Mouse (Mus musculus): Measurements from ENCODE around the gene Tas1r2. TPM values are rescaled to one million over a fixed set of nuclear protein-coding genes. Genes with fewer than 3 reads are reported as not detected.

Tas1r2 gene
- polyA plus RNA-seq, 1 experiment: not detected

DNA sequence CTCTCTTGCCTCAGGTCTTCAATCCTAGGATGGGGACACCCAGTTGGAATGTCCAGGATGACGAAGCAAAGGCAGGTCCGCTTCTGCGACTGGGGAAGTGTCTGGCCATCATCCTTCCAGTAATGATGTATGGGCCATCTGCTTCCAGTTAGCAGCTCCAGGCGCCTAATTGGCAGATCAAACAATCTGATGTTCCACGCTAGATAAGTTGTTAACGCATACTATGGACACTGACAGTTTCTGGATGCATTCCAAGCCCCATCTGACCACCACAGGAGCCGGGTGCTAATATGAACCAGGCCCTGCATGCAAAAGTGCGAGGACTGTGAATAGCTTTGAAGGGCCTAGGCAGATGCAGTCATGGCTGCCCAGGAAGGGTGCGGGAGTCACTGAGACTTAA lies 22.4 kb downstream of the Tas1r2 start:
- 76% methylated on average over 9 of the region's 9 CpGs for WGBS
- no peak overlapping the region for H3K4me3 ChIP-seq (replicated peaks; ENCODE audit: control insufficient read depth, low read depth, low read length)
- TF ChIP-seq CTCF (IDR thresholded peaks at IDR 0.05; ENCODE audit: control insufficient read depth, insufficient read depth, low read length) (no peak), POLR2A (IDR thresholded peaks at IDR 0.05; ENCODE audit: borderline replicate concordance, control insufficient read depth, low read depth, low read length) (no peak)
- H3K4me1 ChIP-seq (ENCODE audit: control insufficient read depth, insufficient read depth, low read length): no peaks in the 10 kb centered on the region
- no peak overlapping the region for H3K27ac ChIP-seq (ENCODE audit: control insufficient read depth, insufficient read depth, low read depth, low read length, poor library complexity)

DNA sequence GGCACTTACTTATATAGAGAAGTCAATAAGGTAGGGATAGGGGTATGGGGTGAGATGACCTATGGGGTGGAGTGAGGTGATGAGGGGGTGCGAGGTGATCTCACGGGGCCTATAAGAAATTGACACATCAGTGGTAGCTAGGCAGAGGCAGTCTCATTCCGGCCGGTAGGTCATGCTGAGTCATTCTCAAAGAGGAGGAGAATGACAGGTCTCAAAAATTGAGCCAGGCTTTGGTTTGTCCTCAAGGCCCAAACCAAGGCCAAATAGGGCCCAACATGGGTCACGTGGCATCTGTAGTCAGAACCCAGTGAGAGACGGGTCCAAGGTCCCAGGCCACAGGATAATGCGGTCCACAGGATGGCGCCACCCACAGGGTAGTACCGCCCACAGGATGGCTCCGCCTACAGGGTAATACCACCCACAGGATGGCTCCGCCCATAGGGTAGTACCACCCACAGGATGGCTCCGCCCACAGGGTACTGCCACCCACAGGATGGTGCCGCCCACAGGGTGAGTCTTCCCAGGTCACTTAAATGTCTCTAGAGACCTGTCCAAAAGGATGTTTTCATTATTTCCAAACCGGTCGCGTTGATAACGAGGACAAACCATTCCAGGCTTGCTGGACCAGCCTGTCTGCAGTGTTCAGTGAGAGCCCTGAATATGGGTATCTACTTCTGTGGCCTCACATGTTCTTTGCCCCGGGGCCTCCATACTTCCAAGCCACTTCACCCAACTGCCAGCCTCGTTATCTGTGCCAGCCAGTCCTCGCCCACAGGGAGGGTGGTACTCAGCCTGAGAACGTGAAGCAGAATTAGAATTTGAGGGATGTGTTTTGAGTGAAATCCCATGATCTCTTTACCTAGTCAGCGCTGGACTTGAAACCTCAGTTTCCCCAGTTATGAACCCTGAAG lies 30.6 kb downstream of the Tas1r2 start:
- H3K4me1 ChIP-seq (ENCODE audit: control insufficient read depth, insufficient read depth, low read length): no peaks in the 10 kb centered on the region
- no peak overlapping the region for H3K27ac ChIP-seq (ENCODE audit: control insufficient read depth, insufficient read depth, low read depth, low read length, poor library complexity)
- TF ChIP-seq CTCF (IDR thresholded peaks at IDR 0.05; ENCODE audit: control insufficient read depth, insufficient read depth, low read length): no peak
- TF ChIP-seq POLR2A (IDR thresholded peaks at IDR 0.05; ENCODE audit: borderline replicate concordance, control insufficient read depth, low read depth, low read length): no peak
- H3K4me3 ChIP-seq (replicated peaks; ENCODE audit: control insufficient read depth, low read depth, low read length): no peak overlapping the region
- WGBS: 72% methylated on average over 22 of the region's 22 CpGs

DNA sequence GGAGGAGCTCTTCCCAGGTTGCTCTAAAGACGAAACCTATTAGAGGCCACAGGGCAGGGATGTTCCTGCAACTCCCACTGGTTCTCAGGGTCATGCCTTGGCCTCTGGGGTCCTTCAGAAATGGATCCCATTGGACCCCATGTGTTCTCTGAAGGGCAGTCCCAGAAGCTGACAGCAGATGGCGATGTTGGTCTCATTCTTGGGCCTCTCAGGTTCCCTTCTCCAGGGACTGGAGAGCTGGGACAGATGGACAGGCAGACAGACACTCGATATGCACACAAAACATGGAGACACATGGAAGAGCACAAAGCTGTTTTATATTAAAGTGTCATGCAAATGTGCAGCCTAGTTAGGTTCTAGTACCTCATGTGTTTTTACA lies 31.3 kb downstream of the Tas1r2 start:
- Histone ChIP-seq H3K4me1 (ENCODE audit: control insufficient read depth, insufficient read depth, low read length) (no peaks in the 10 kb centered on the region), H3K4me3 (replicated peaks; ENCODE audit: control insufficient read depth, low read depth, low read length) (no peak overlapping the region), H3K27ac (ENCODE audit: control insufficient read depth, insufficient read depth, low read depth, low read length, poor library complexity) (no peak overlapping the region)
- 16% methylated on average over 3 of the region's 3 CpGs for WGBS
- TF ChIP-seq POLR2A (IDR thresholded peaks at IDR 0.05; ENCODE audit: borderline replicate concordance, control insufficient read depth, low read depth, low read length) (no peak), CTCF (IDR thresholded peaks at IDR 0.05; ENCODE audit: control insufficient read depth, insufficient read depth, low read length) (peak; percentile 53)

DNA sequence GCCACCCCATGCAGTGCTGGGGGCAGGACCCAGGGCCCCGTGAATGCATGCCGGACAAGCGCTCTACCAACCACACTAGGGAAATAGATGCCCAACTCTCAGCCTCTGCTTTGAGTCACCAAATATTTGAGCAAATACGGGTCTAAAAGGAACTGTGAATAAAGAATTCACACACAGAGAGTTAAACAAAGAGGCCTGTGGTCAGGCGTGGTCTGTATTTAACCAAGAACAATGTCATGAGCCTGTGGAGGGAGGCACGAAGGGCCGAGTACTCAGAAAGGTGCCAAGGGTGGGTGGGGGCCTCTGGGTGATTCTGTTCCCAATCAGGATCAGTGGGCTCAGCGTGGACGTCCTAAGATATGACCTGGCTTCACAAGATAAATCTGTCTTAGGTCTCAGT lies 34.7 kb downstream of the Tas1r2 start:
- 60% methylated on average over 9 of the region's 9 CpGs for WGBS
- no peaks in the 10 kb centered on the region for H3K4me1 ChIP-seq (ENCODE audit: control insufficient read depth, insufficient read depth, low read length)
- TF ChIP-seq POLR2A (IDR thresholded peaks at IDR 0.05; ENCODE audit: borderline replicate concordance, control insufficient read depth, low read depth, low read length) (no peak), CTCF (IDR thresholded peaks at IDR 0.05; ENCODE audit: control insufficient read depth, insufficient read depth, low read length) (no peak)
- H3K27ac ChIP-seq (ENCODE audit: control insufficient read depth, insufficient read depth, low read depth, low read length, poor library complexity): no peak overlapping the region
- no peak overlapping the region for H3K4me3 ChIP-seq (replicated peaks; ENCODE audit: control insufficient read depth, low read depth, low read length)

DNA sequence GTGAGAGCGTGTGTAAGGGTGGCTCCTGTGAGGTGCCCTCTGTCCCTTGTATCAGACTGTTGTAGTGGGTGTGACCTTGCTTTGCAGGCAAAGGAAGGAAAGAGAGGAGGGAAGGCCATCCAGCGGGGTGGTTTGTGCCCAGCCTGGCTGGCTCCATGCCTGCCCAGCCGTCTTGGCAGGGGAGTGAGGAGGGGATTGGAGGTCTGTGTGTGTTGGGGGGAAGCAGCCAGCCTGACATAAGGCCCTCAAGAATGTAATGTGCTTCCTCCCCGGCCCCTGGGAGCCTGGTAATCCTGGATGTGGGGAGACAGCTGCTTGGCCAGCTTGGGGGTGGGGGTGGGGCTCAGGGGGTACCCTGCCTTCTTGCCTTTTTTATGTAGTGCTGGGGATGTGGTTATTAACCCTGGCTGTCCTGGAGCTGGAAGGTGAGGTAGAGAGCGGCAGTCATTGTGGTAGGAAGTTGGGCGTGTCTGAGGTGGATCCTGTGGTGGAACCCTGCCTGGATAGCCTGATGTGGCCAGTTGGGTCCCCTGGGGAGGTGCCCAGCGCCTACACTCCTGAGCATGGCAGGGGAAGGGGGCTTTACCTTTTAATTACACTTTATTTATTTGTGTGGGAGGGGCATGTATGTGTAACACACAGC lies 36.4 kb downstream of the Tas1r2 start:
- Histone ChIP-seq H3K4me1 (ENCODE audit: control insufficient read depth, insufficient read depth, low read length) (no peaks in the 10 kb centered on the region), H3K27ac (ENCODE audit: control insufficient read depth, insufficient read depth, low read depth, low read length, poor library complexity) (no peak overlapping the region), H3K4me3 (replicated peaks; ENCODE audit: control insufficient read depth, low read depth, low read length) (no peak overlapping the region)
- WGBS: 4% methylated on average over 7 of the region's 7 CpGs
- no peak for TF ChIP-seq CTCF (IDR thresholded peaks at IDR 0.05; ENCODE audit: control insufficient read depth, insufficient read depth, low read length)
- no peak for TF ChIP-seq POLR2A (IDR thresholded peaks at IDR 0.05; ENCODE audit: borderline replicate concordance, control insufficient read depth, low read depth, low read length)

DNA sequence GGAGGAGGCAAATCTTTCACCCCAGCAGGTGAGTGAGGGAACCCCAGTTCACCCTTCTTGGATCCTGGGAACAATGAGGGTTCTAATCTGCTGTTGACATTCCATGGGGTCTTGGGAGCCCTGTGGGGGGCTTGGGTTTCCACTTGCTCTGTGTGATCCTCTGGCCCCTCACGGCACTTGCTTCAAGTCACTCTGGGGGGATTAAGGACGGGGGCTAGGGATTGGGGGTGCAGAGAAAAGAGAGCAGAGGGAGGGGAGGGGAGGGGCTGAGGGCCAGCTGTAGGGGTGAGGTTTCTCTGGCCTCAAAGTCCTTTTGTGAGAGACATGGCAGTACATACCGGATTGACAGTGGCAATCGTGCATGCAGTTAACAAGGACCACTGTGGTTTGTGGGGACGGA lies 40.0 kb downstream of the Tas1r2 start:
- H3K4me3 ChIP-seq (replicated peaks; ENCODE audit: control insufficient read depth, low read depth, low read length): no peak overlapping the region
- no peak overlapping the region for H3K27ac ChIP-seq (ENCODE audit: control insufficient read depth, insufficient read depth, low read depth, low read length, poor library complexity)
- no peaks in the 10 kb centered on the region for H3K4me1 ChIP-seq (ENCODE audit: control insufficient read depth, insufficient read depth, low read length)
- TF ChIP-seq POLR2A (IDR thresholded peaks at IDR 0.05; ENCODE audit: borderline replicate concordance, control insufficient read depth, low read depth, low read length): no peak
- no peak for TF ChIP-seq CTCF (IDR thresholded peaks at IDR 0.05; ENCODE audit: control insufficient read depth, insufficient read depth, low read length)
- 54% methylated on average over 5 of the region's 5 CpGs for WGBS

DNA sequence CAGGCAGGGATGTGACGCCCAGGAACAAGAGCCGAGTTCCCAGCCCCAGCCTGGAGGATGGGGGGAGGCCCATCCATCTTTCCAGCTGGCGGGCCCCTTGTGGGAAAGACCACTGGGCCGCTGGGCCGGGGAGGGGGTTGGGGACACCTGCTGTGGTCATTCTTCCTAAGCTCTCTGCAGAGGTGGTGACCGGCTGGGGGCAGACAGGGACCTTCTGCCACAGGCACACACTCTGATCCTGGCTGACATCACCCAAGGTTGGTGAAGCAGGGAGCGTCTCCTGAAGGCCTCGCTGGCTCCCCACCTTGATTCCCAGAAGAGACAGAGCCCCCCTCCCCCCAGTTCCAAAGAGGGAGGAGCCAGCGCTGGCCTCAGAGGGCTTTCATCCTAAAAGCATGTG lies 44.4 kb downstream of the Tas1r2 start:
- TF ChIP-seq CTCF (IDR thresholded peaks at IDR 0.05; ENCODE audit: control insufficient read depth, insufficient read depth, low read length) (no peak), POLR2A (IDR thresholded peaks at IDR 0.05; ENCODE audit: borderline replicate concordance, control insufficient read depth, low read depth, low read length) (no peak)
- Histone ChIP-seq H3K4me1 (ENCODE audit: control insufficient read depth, insufficient read depth, low read length) (no peaks in the 10 kb centered on the region; the same call in 1 of the 2 replicates), H3K4me3 (replicated peaks; ENCODE audit: control insufficient read depth, low read depth, low read length) (no peak overlapping the region), H3K27ac (ENCODE audit: control insufficient read depth, insufficient read depth, low read depth, low read length, poor library complexity) (no peak overlapping the region)
- 18% methylated on average over 9 of the region's 9 CpGs for WGBS

DNA sequence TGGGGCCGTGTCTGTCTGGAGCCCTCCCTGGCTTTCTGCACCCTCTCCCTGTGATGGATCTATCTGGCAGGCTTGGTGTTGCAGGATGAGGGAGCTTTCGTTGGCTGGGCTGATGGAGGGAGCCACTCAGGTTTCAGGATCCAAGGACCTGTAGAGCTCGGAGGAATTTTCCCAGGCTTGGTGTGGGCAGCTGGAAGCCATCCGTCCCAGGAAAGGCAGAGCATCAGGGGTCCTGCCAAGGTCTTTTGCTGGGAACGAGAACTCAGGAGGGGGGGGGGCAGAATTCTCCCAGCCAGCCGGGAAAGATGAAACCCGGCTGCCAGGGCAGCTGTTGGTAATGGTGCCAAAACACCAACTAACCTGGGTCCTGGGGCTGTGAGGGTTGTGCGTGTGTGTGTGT lies 45.3 kb downstream of the Tas1r2 start:
- H3K4me1 ChIP-seq (ENCODE audit: control insufficient read depth, insufficient read depth, low read length): no peaks in the 10 kb centered on the region; the same call in 1 of the 2 replicates
- TF ChIP-seq CTCF (IDR thresholded peaks at IDR 0.05; ENCODE audit: control insufficient read depth, insufficient read depth, low read length): no peak
- TF ChIP-seq POLR2A (IDR thresholded peaks at IDR 0.05; ENCODE audit: borderline replicate concordance, control insufficient read depth, low read depth, low read length): no peak
- WGBS: 71% methylated on average over 8 of the region's 8 CpGs
- no peak overlapping the region for H3K4me3 ChIP-seq (replicated peaks; ENCODE audit: control insufficient read depth, low read depth, low read length)
- H3K27ac ChIP-seq (ENCODE audit: control insufficient read depth, insufficient read depth, low read depth, low read length, poor library complexity): no peak overlapping the region
